ENCODE assay signal across 21 mouse cellular contexts in genomic region chr9:122288416-122288815, GRCm38 (mm10).
"Had no signal": no experiment of that assay in that cellular context is flagged by ENCODE, and none has a peak within 500 bp of the region (broad histone marks: within the 10 kb centered on the region; RNA-seq: fewer than 3 reads in every experiment).

No protein-coding gene starts in this region.

- ATAC-seq: liver, embryonic 12.5 days; midbrain, embryonic 13.5 days; midbrain, embryonic 16.5 days had no signal

- H3K9me3 ChIP-seq: limb, embryonic 10.5 days; limb, embryonic 13.5 days; liver, embryonic 12.5 days; liver, embryonic 15.5 days; lung, embryonic 15.5 days; megakaryocyte, embryonic 14.5 days; midbrain, embryonic 10.5 days; midbrain, embryonic 13.5 days; neural tube, embryonic 13.5 days had no signal

- H3K27ac ChIP-seq: layer of hippocampus, adult 2 months; limb, embryonic 10.5 days; limb, embryonic 13.5 days; liver, embryonic 12.5 days; liver, embryonic 15.5 days; lung, embryonic 15.5 days; midbrain, embryonic 10.5 days; midbrain, embryonic 13.5 days; neural tube, embryonic 13.5 days; stomach, postnatal 0 days had no signal

- H3K4me2 ChIP-seq: limb, embryonic 13.5 days; liver, embryonic 12.5 days; liver, embryonic 15.5 days; lung, embryonic 15.5 days; midbrain, embryonic 13.5 days; neural tube, embryonic 13.5 days had no signal

- H3K27me3 ChIP-seq: limb, embryonic 13.5 days; lung, embryonic 15.5 days; midbrain, embryonic 13.5 days; neural tube, embryonic 13.5 days had no signal

- H3K36me3 ChIP-seq: limb, embryonic 10.5 days; limb, embryonic 13.5 days; liver, embryonic 12.5 days; liver, embryonic 15.5 days; lung, embryonic 15.5 days; midbrain, embryonic 10.5 days; midbrain, embryonic 13.5 days; neural tube, embryonic 13.5 days had no signal

- H3K9ac ChIP-seq: limb, embryonic 13.5 days; liver, embryonic 12.5 days; liver, embryonic 15.5 days; lung, embryonic 15.5 days; midbrain, embryonic 13.5 days; neural tube, embryonic 13.5 days had no signal

- H3K4me3 ChIP-seq: layer of hippocampus, adult 2 months; limb, embryonic 10.5 days; limb, embryonic 13.5 days; liver, embryonic 12.5 days; liver, embryonic 15.5 days; lung, embryonic 15.5 days; megakaryocyte, embryonic 14.5 days; midbrain, embryonic 10.5 days; midbrain, embryonic 13.5 days; myocyte; neural tube, embryonic 13.5 days had no signal

- DNase-seq: kidney, postnatal 14 days; layer of hippocampus, adult 9-11 months; liver; lung, adult 18-20 months; lung, postnatal 10 days; lung, postnatal 36 days; retina, postnatal 1 day; thymus, adult 2 months had no signal
